Mouse (Mus musculus): ENCODE measurements around the gene Hmgb1.

- TF ChIP-seq CTCF (IDR thresholded peaks at IDR 0.05; ENCODE audit: control insufficient read depth, insufficient read depth, insufficient replicate concordance, low read depth, low read length) (no peak), POLR2A (IDR thresholded peaks at IDR 0.05; ENCODE audit: control insufficient read depth, low read depth, low read length) (no peak)
These were observed 577 bp downstream of the Hmgb1 start for GRCm38 (mm10) chr5:149183721-149184103.
